ENCODE assay signal across 23 mouse cellular contexts in the genomic region with DNA sequence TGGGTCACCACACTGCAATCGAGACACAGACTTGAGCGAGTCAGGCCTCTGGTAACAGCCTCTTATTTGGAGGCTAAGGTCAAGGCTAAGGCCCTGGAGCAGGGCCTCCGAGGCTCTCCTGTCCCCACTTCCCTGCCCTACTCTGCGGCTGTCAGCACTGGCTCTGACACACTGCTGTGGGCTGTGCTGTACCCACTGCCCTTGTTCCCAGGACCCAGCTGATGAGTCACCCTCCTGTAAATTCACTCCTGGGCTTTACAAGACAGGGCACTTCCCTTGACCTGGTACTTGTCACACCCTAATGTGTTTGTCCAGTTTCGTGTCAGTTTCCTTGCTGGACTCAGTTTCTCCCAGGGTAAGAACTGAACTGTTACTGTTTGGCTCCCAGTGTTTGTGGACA.
"Had no signal": no experiment of that assay in that cellular context is flagged by ENCODE, and none has a peak within 500 bp of the region (broad histone marks: within the 10 kb centered on the region; RNA-seq: fewer than 3 reads in every experiment).

No protein-coding gene starts in this region.

- DNase-seq: kidney, adult 2 months; kidney, postnatal 25 days; layer of hippocampus, adult 9-11 months; liver; lung, adult 18-20 months; lung, postnatal 10 days; lung, postnatal 36 days; thymus, adult 18-20 months; thymus, postnatal 14 days; thymus, postnatal 4 days had no signal

- H3K9ac ChIP-seq: limb, embryonic 13.5 days; liver, embryonic 12.5 days; liver, embryonic 15.5 days; lung, embryonic 15.5 days; midbrain, embryonic 13.5 days; neural tube, embryonic 13.5 days; stomach, embryonic 15.5 days had no signal

- H3K27me3 ChIP-seq: limb, embryonic 13.5 days; liver, embryonic 12.5 days; liver, embryonic 15.5 days; lung, embryonic 15.5 days; megakaryocyte, embryonic 14.5 days; midbrain, embryonic 13.5 days; neural tube, embryonic 13.5 days; stomach, embryonic 15.5 days had no signal

- ATAC-seq: liver, embryonic 12.5 days; midbrain, embryonic 13.5 days; midbrain, embryonic 16.5 days had no signal

- H3K4me1 ChIP-seq: limb, embryonic 10.5 days; limb, embryonic 13.5 days; lung, embryonic 15.5 days; midbrain, embryonic 10.5 days; midbrain, embryonic 13.5 days; neural tube, embryonic 13.5 days; stomach, embryonic 15.5 days had no signal

- H3K9me3 ChIP-seq: limb, embryonic 10.5 days; limb, embryonic 13.5 days; liver, embryonic 12.5 days; liver, embryonic 15.5 days; lung, embryonic 15.5 days; megakaryocyte, embryonic 14.5 days; midbrain, embryonic 10.5 days; midbrain, embryonic 13.5 days; neural tube, embryonic 13.5 days; stomach, embryonic 15.5 days had no signal

- H3K4me2 ChIP-seq: limb, embryonic 13.5 days; liver, embryonic 12.5 days; liver, embryonic 15.5 days; lung, embryonic 15.5 days; midbrain, embryonic 13.5 days; neural tube, embryonic 13.5 days; stomach, embryonic 15.5 days had no signal

- H3K27ac ChIP-seq: kidney, postnatal 0 days; limb, embryonic 10.5 days; limb, embryonic 13.5 days; liver, embryonic 12.5 days; liver, embryonic 15.5 days; lung, embryonic 15.5 days; midbrain, embryonic 10.5 days; midbrain, embryonic 13.5 days; neural tube, embryonic 13.5 days; stomach, embryonic 15.5 days had no signal

- H3K4me3 ChIP-seq: limb, embryonic 10.5 days; limb, embryonic 13.5 days; liver, embryonic 12.5 days; liver, embryonic 15.5 days; lung, embryonic 15.5 days; megakaryocyte, embryonic 14.5 days; midbrain, embryonic 10.5 days; midbrain, embryonic 13.5 days; myocyte; neural tube, embryonic 13.5 days; stomach, embryonic 15.5 days had no signal
